Mouse (Mus musculus): Measurements from ENCODE around the gene Tfb2m. TPM values are rescaled to one million over a fixed set of nuclear protein-coding genes. Genes with fewer than 3 reads are reported as not detected.
A peak's percentile ranks its signal among the peaks of the same experiment; 100 is the strongest.

Gene Tfb2m
- polyA plus RNA-seq, 1 experiment from 2014 or later: 31.0 TPM

GRCm38 (mm10) chr1:179551336-179551735 is 5.3 kb upstream of the Tfb2m start:
- 66% methylated on average over 3 of the region's 3 CpGs for WGBS
- Histone ChIP-seq H3K9ac (ENCODE audit: low read length) (no peak overlapping the region), H3K4me1 (ENCODE audit: control insufficient read depth, insufficient read depth, low read length) (peaks cover 30% of the 10 kb centered on the region), H3K9me3 (replicated peaks; ENCODE audit: control insufficient read depth, low read length) (no peaks in the 10 kb centered on the region), H3K4me3 (replicated peaks; ENCODE audit: low read length) (no peak overlapping the region), H3K27me3 (ENCODE audit: control insufficient read depth, insufficient read depth, low read length) (no peaks in the 10 kb centered on the region), H3K36me3 (ENCODE audit: control insufficient read depth, insufficient read depth, low read length) (no peaks in the 10 kb centered on the region), H3K27ac (ENCODE audit: low read length) (no peak overlapping the region), H3K4me2 (ENCODE audit: low read depth, low read length) (no peak overlapping the region)
- ATAC-seq (ENCODE audit: insufficient read depth, low FRiP score): no peak

- no peak for ATAC-seq (ENCODE audit: insufficient read depth, low FRiP score)
- no peak overlapping the region for H3K4me3 ChIP-seq (replicated peaks; ENCODE audit: low read length)
- H3K4me2 ChIP-seq (ENCODE audit: low read depth, low read length): no peak overlapping the region
These were observed 3.1 kb upstream of the Tfb2m start for GRCm38 (mm10) chr1:179548996-179549752.

GRCm38 (mm10) chr1:179548220-179548619 is 2.2 kb upstream of the Tfb2m start:
- Histone ChIP-seq H3K9ac (ENCODE audit: low read length) (peak overlapping the region; percentile 48; the same call in 1 of the 2 replicates), H3K27ac (ENCODE audit: low read length) (no peak overlapping the region), H3K27me3 (ENCODE audit: control insufficient read depth, insufficient read depth, low read length) (no peaks in the 10 kb centered on the region), H3K36me3 (ENCODE audit: control insufficient read depth, insufficient read depth, low read length) (no peaks in the 10 kb centered on the region), H3K4me3 (replicated peaks; ENCODE audit: low read length) (no peak overlapping the region), H3K4me1 (ENCODE audit: control insufficient read depth, insufficient read depth, low read length) (peaks cover 30% of the 10 kb centered on the region), H3K9me3 (replicated peaks; ENCODE audit: control insufficient read depth, low read length) (no peaks in the 10 kb centered on the region), H3K4me2 (ENCODE audit: low read depth, low read length) (peak overlapping the region; percentile 71; the same call in 1 of the 2 replicates)
- ATAC-seq (ENCODE audit: insufficient read depth, low FRiP score): no peak
- WGBS: 57% methylated on average over 11 of the region's 11 CpGs

More at GRCm38 (mm10) chr1:179548996-179549752, 3.1 kb upstream of the Tfb2m start:
- WGBS: 84% methylated on average over 5 of the region's 5 CpGs
- Histone ChIP-seq H3K27me3 (ENCODE audit: control insufficient read depth, insufficient read depth, low read length) (no peaks in the 10 kb centered on the region), H3K9me3 (replicated peaks; ENCODE audit: control insufficient read depth, low read length) (no peaks in the 10 kb centered on the region), H3K9ac (ENCODE audit: low read length) (no peak overlapping the region), H3K4me1 (ENCODE audit: control insufficient read depth, insufficient read depth, low read length) (peaks cover 39% of the 10 kb centered on the region), H3K36me3 (ENCODE audit: control insufficient read depth, insufficient read depth, low read length) (no peaks in the 10 kb centered on the region), H3K27ac (ENCODE audit: low read length) (no peak overlapping the region)

- Histone ChIP-seq H3K9ac (ENCODE audit: low read length) (peak overlapping the region; percentile 87), H3K4me3 (replicated peaks; ENCODE audit: low read length) (peak overlapping the region; percentile 84), H3K36me3 (ENCODE audit: control insufficient read depth, insufficient read depth, low read length) (no peaks in the 10 kb centered on the region), H3K4me2 (ENCODE audit: low read depth, low read length) (peak overlapping the region; percentile 71), H3K9me3 (replicated peaks; ENCODE audit: control insufficient read depth, low read length) (no peaks in the 10 kb centered on the region), H3K27me3 (ENCODE audit: control insufficient read depth, insufficient read depth, low read length) (no peaks in the 10 kb centered on the region), H3K4me1 (ENCODE audit: control insufficient read depth, insufficient read depth, low read length) (peaks cover 23% of the 10 kb centered on the region), H3K27ac (ENCODE audit: low read length) (peak overlapping the region; percentile 29)
- WGBS: 7% methylated on average over 5 of the region's 5 CpGs
- no peak for ATAC-seq (ENCODE audit: insufficient read depth, low FRiP score)
These were observed 1.1 kb upstream of the Tfb2m start for GRCm38 (mm10) chr1:179547176-179547575.

GRCm38 (mm10) chr1:179546551-179546917 is 467 bp upstream of the Tfb2m start:
- peak; percentile 84 for ATAC-seq (ENCODE audit: insufficient read depth, low FRiP score)
- WGBS: under 1% methylated on average over 44 of the region's 44 CpGs
- peak overlapping the region; percentile 84 for H3K4me3 ChIP-seq (replicated peaks; ENCODE audit: low read length)
- peaks cover 23% of the 10 kb centered on the region for H3K4me1 ChIP-seq (ENCODE audit: control insufficient read depth, insufficient read depth, low read length)
- H3K27ac ChIP-seq (ENCODE audit: low read length): peak overlapping the region; percentile 96
- peak overlapping the region; percentile 87 for H3K9ac ChIP-seq (ENCODE audit: low read length)
- no peaks in the 10 kb centered on the region for H3K36me3 ChIP-seq (ENCODE audit: control insufficient read depth, insufficient read depth, low read length)
- H3K4me2 ChIP-seq (ENCODE audit: low read depth, low read length): peak overlapping the region; percentile 71
- no peaks in the 10 kb centered on the region for H3K9me3 ChIP-seq (replicated peaks; ENCODE audit: control insufficient read depth, low read length)
- no peaks in the 10 kb centered on the region for H3K27me3 ChIP-seq (ENCODE audit: control insufficient read depth, insufficient read depth, low read length)

- Histone ChIP-seq H3K4me1 (ENCODE audit: control insufficient read depth, insufficient read depth, low read length) (peaks cover 9% of the 10 kb centered on the region), H3K36me3 (ENCODE audit: control insufficient read depth, insufficient read depth, low read length) (no peaks in the 10 kb centered on the region), H3K4me2 (ENCODE audit: low read depth, low read length) (no peak overlapping the region), H3K9me3 (replicated peaks; ENCODE audit: control insufficient read depth, low read length) (no peaks in the 10 kb centered on the region), H3K27ac (ENCODE audit: low read length) (no peak overlapping the region), H3K9ac (ENCODE audit: low read length) (no peak overlapping the region), H3K27me3 (ENCODE audit: control insufficient read depth, insufficient read depth, low read length) (no peaks in the 10 kb centered on the region), H3K4me3 (replicated peaks; ENCODE audit: low read length) (no peak overlapping the region)
- no peak for ATAC-seq (ENCODE audit: insufficient read depth, low FRiP score)
- 62% methylated on average over 3 of the region's 3 CpGs for WGBS
These were observed 4.6 kb downstream of the Tfb2m start for GRCm38 (mm10) chr1:179541502-179541901.

GRCm38 (mm10) chr1:179539887-179540286 is 6.2 kb downstream of the Tfb2m start:
- ATAC-seq (ENCODE audit: insufficient read depth, low FRiP score): no peak; the same call in 1 of the 2 replicates
- 78% methylated on average over 3 of the region's 3 CpGs for WGBS
- Histone ChIP-seq H3K27me3 (ENCODE audit: control insufficient read depth, insufficient read depth, low read length) (no peaks in the 10 kb centered on the region), H3K4me3 (replicated peaks; ENCODE audit: low read length) (no peak overlapping the region), H3K4me1 (ENCODE audit: control insufficient read depth, insufficient read depth, low read length) (peaks cover 5% of the 10 kb centered on the region), H3K9me3 (replicated peaks; ENCODE audit: control insufficient read depth, low read length) (no peaks in the 10 kb centered on the region), H3K4me2 (ENCODE audit: low read depth, low read length) (no peak overlapping the region), H3K9ac (ENCODE audit: low read length) (no peak overlapping the region), H3K27ac (ENCODE audit: low read length) (no peak overlapping the region), H3K36me3 (ENCODE audit: control insufficient read depth, insufficient read depth, low read length) (no peaks in the 10 kb centered on the region)

GRCm38 (mm10) chr1:179539054-179539453 is 7.0 kb downstream of the Tfb2m start:
- Histone ChIP-seq H3K4me2 (ENCODE audit: low read depth, low read length) (no peak overlapping the region), H3K4me1 (ENCODE audit: control insufficient read depth, insufficient read depth, low read length) (no peaks in the 10 kb centered on the region), H3K9me3 (replicated peaks; ENCODE audit: control insufficient read depth, low read length) (no peaks in the 10 kb centered on the region), H3K9ac (ENCODE audit: low read length) (no peak overlapping the region), H3K36me3 (ENCODE audit: control insufficient read depth, insufficient read depth, low read length) (no peaks in the 10 kb centered on the region), H3K27ac (ENCODE audit: low read length) (no peak overlapping the region), H3K27me3 (ENCODE audit: control insufficient read depth, insufficient read depth, low read length) (no peaks in the 10 kb centered on the region), H3K4me3 (replicated peaks; ENCODE audit: low read length) (no peak overlapping the region)
- ATAC-seq (ENCODE audit: insufficient read depth, low FRiP score): no peak
- WGBS: 94% methylated on average over 3 of the region's 3 CpGs

- H3K4me3 ChIP-seq (replicated peaks; ENCODE audit: low read length): no peak overlapping the region
- H3K9me3 ChIP-seq (replicated peaks; ENCODE audit: control insufficient read depth, low read length): no peaks in the 10 kb centered on the region
- no peak for ATAC-seq (ENCODE audit: insufficient read depth, low FRiP score)
- H3K4me2 ChIP-seq (ENCODE audit: low read depth, low read length): no peak overlapping the region
- H3K4me1 ChIP-seq (ENCODE audit: control insufficient read depth, insufficient read depth, low read length): peaks cover 4% of the 10 kb centered on the region; the same call in 1 of the 2 replicates
- H3K9ac ChIP-seq (ENCODE audit: low read length): no peak overlapping the region
- H3K36me3 ChIP-seq (ENCODE audit: control insufficient read depth, insufficient read depth, low read length): no peaks in the 10 kb centered on the region
- H3K27ac ChIP-seq (ENCODE audit: low read length): no peak overlapping the region
- no peaks in the 10 kb centered on the region for H3K27me3 ChIP-seq (ENCODE audit: control insufficient read depth, insufficient read depth, low read length)
- WGBS: 82% methylated on average over 3 of the region's 3 CpGs
These were observed 26.2 kb downstream of the Tfb2m start for GRCm38 (mm10) chr1:179519901-179520300.

All from stomach, embryonic 16.5 days (tissue).